Mouse (Mus musculus) stomach, embryonic 16.5 days (tissue): ENCODE data around the gene Cmbl. TPM values are rescaled to one million over a fixed set of nuclear protein-coding genes. Genes with fewer than 3 reads are reported as not detected.

Experiments used
- ATAC-seq: fragments of 200-750 bp; cut with Nextera tagmentation; 2 replicates; pipeline ENCODE4 v1.8.0; 2017; ENCODE audit warnings: moderate number of reproducible peaks, moderate TSS enrichment; ENCODE audit not compliant: insufficient read depth, low FRiP score
- H3K27ac ChIP-seq: fragments of 300-500 bp; sonication (generic); 2 replicates; pipeline ENCODE4 v1.5.1; 2014; ENCODE audit warnings: low read length
- H3K27me3 ChIP-seq: fragments of 300-500 bp; sonication (generic); 2 replicates; pipeline ENCODE4 v1.6.1; 2014; ENCODE audit warnings: low read length, control low read depth, mixed read lengths; ENCODE audit not compliant: control insufficient read depth, insufficient read depth
- H3K36me3 ChIP-seq: fragments of 300-500 bp; sonication (generic); 2 replicates; pipeline ENCODE4 v1.6.1; 2014; ENCODE audit warnings: low read length; ENCODE audit not compliant: control insufficient read depth, insufficient read depth
- H3K4me1 ChIP-seq: fragments of 300-500 bp; sonication (generic); 2 replicates; pipeline ENCODE4 v1.6.1; 2014; ENCODE audit warnings: low read length, control low read depth, mixed read lengths; ENCODE audit not compliant: control insufficient read depth, insufficient read depth
- H3K4me2 ChIP-seq: fragments of 300-500 bp; sonication (generic); 2 replicates; pipeline ENCODE4 v1.6.1; 2014; ENCODE audit warnings: low read depth, low read length, mixed read lengths
- H3K4me3 ChIP-seq: fragments of 300-500 bp; sonication (generic); replicated peaks from 2 replicates; pipeline ENCODE4 v1.5.1; 2014; ENCODE audit warnings: mild to moderate bottlenecking, low read length
- H3K9ac ChIP-seq: fragments of 300-500 bp; sonication (generic); 2 replicates; pipeline ENCODE4 v1.6.1; 2014; ENCODE audit warnings: low read length
- H3K9me3 ChIP-seq: fragments of 300-500 bp; sonication (generic); replicated peaks from 2 replicates; pipeline ENCODE4 v1.6.1; 2016; ENCODE audit warnings: low read length, control low read depth; ENCODE audit not compliant: control insufficient read depth
- WGBS: fragments of 180-500 bp; shearing (Covaris S2); extraction: QIAGEN DNeasy Blood & Tissue Kit; methylation state at CpG from one replicate; pipeline ENCODE4 v1.1.7; 2014; 5-methylcytosine and 5-hydroxymethylcytosine counted together
- polyA plus RNA-seq: library from polyadenylated mRNA; unstranded; fragments of >200 nt; fragmentation: Nextera tagmentation; extraction: Ambion mirVana; gene quantifications from 2 replicates; pipeline ENCODE4 v1.2.1, GENCODE M21; 2015

Gene Cmbl
- polyA plus RNA-seq, 1 experiment from 2014 or later: 24.3 TPM

DNA sequence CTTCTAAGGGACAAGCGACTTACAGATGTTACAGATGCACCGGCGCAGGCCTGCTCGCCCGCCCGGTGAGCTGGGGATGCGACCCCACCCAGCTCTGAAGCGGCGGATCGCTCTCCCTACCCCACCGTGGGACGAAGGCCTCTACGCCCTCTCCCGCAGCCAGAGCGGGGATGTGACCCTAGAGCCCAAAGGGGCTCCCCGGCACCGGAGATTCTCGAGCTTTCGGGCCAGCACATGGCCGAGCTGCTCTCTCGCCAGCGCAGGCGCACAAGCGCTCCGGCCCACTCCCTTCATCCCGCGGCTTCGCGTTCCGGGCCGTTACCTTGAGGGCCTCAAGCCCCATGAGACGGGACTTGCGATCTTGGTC, 36.1 kb downstream of the Cmbl start:
- under 1% methylated on average over 33 of the region's 33 CpGs for WGBS
- Histone ChIP-seq H3K4me2 (peak overlapping the region; percentile 65), H3K27me3 (no peaks in the 10 kb centered on the region), H3K4me3 (peak overlapping the region; percentile 80), H3K4me1 (peaks cover 17% of the 10 kb centered on the region), H3K36me3 (no peaks in the 10 kb centered on the region; the same call in 1 of the 2 replicates), H3K9me3 (no peaks in the 10 kb centered on the region), H3K27ac (peak overlapping the region; percentile 85), H3K9ac (peak overlapping the region; percentile 90)
- peak; percentile 73 for ATAC-seq

- H3K9me3 ChIP-seq: no peaks in the 10 kb centered on the region
- H3K27me3 ChIP-seq: no peaks in the 10 kb centered on the region
- peak within 1 kb of the TSS; percentile 90 for H3K9ac ChIP-seq
- H3K27ac ChIP-seq: peak within 1 kb of the TSS; percentile 91
- H3K4me3 ChIP-seq: peak within 1 kb of the TSS; percentile 80
- no peaks in the 10 kb centered on the region; the same call in 1 of the 2 replicates for H3K36me3 ChIP-seq
- peaks cover 17% of the 10 kb centered on the region for H3K4me1 ChIP-seq
- WGBS: under 1% methylated on average over 63 of the region's 63 CpGs
- peak; percentile 89 for ATAC-seq
- peak within 1 kb of the TSS; percentile 69 for H3K4me2 ChIP-seq
Observed at GRCm38 (mm10) chr15:31601646-31602374, 36.6 kb downstream of the Cmbl start, which contains the start of the genes Cct5 and Fam173b. Gene Cct5 (minus strand): TSS chr15:31601804. Gene Fam173b (plus strand): TSS chr15:31601852.

DNA sequence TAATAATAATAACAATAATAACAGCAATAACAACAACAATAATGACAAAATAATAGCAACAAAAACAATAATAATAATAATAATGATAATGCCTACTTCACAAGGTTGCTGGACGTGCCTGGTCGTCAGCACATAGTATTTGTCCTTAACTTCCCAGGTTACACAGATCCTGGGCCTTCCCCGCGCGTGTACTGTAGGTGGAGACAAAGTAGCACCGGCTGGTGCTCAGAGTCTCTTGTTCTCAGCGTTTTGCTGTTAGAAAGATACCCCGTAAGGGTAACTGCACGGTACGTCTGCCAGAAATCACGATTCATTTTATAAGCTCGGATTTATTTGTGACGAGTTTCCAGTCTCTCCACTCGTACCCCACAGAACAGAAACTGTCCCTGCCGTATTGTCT, 37.2 kb downstream of the Cmbl start:
- ATAC-seq: peak; percentile 70
- Histone ChIP-seq H3K9ac (peak overlapping the region; percentile 84), H3K4me3 (peak overlapping the region; percentile 80), H3K4me2 (peak overlapping the region; percentile 69), H3K36me3 (no peaks in the 10 kb centered on the region), H3K9me3 (no peaks in the 10 kb centered on the region), H3K27me3 (no peaks in the 10 kb centered on the region), H3K4me1 (peaks cover 17% of the 10 kb centered on the region), H3K27ac (peak overlapping the region; percentile 91)
- 1% methylated on average over 15 of the region's 15 CpGs for WGBS

- no peaks in the 10 kb centered on the region for H3K9me3 ChIP-seq
- no peak for ATAC-seq
- 85% methylated on average over 13 of the region's 13 CpGs for WGBS
- peaks cover 17% of the 10 kb centered on the region for H3K4me1 ChIP-seq
- no peaks in the 10 kb centered on the region for H3K27me3 ChIP-seq
- H3K4me3 ChIP-seq: peak overlapping the region; percentile 80
- peak overlapping the region; percentile 69 for H3K4me2 ChIP-seq
- peak overlapping the region; percentile 84 for H3K9ac ChIP-seq
- H3K36me3 ChIP-seq: no peaks in the 10 kb centered on the region
- no peak overlapping the region for H3K27ac ChIP-seq
Observed at GRCm38 (mm10) chr15:31603113-31603512, 37.9 kb downstream of the Cmbl start.

DNA sequence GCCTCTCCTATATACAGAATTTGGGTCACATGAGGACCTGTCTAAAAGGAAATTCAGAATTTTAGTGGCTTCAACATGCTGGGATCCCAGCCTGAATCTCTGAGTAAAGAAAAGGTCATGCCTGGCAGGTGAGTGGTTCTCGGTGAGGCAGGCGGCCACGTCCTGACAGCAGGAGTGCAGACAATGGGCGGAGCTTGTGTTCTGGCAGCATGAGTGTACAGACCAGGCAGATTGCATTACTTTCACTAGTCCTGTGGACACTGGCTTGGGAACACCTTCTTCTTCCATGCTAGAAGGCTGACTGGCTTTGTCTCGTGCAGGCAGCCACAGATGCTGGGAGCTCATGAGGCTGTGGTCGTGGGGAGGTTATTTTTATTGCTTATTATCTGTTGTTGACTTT, 41.6 kb downstream of the Cmbl start:
- Histone ChIP-seq H3K27ac (no peak overlapping the region), H3K4me2 (no peak overlapping the region), H3K27me3 (no peaks in the 10 kb centered on the region), H3K4me1 (peaks cover 7% of the 10 kb centered on the region; the same call in 1 of the 2 replicates), H3K36me3 (no peaks in the 10 kb centered on the region), H3K9me3 (no peaks in the 10 kb centered on the region), H3K4me3 (no peak overlapping the region), H3K9ac (no peak overlapping the region)
- no peak for ATAC-seq
- 46% methylated on average over 6 of the region's 6 CpGs for WGBS

- H3K4me2 ChIP-seq: no peak overlapping the region
- ATAC-seq: no peak
- H3K9me3 ChIP-seq: no peaks in the 10 kb centered on the region
- H3K4me1 ChIP-seq: no peaks in the 10 kb centered on the region
- H3K27me3 ChIP-seq: no peaks in the 10 kb centered on the region
- WGBS: 53% methylated on average over 3 of the region's 3 CpGs
- no peak overlapping the region for H3K4me3 ChIP-seq
- no peak overlapping the region for H3K27ac ChIP-seq
- H3K9ac ChIP-seq: no peak overlapping the region
- no peaks in the 10 kb centered on the region for H3K36me3 ChIP-seq
Observed at GRCm38 (mm10) chr15:31611027-31611426, 45.8 kb downstream of the Cmbl start.

DNA sequence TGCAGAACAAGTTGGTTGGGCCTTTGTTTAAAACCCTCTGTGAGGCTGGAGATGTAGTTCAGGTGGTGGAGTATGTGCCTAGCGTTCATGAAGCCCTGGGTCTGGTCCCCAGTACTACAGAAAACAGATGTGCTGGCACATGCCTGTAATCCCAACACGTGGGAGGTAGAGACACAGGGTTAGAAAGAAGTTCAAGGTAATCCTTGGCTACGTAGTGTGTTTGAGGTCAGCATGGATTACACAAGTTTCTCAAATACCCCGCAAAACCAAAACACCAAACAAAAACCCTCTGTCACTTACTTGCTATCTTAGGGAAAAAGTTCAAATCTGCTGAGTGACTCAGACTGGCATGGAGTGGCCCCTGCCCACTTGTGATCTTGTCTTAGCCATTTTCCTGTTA, 46.8 kb downstream of the Cmbl start:
- WGBS: 86% methylated on average over 4 of the region's 4 CpGs
- ATAC-seq: no peak

DNA sequence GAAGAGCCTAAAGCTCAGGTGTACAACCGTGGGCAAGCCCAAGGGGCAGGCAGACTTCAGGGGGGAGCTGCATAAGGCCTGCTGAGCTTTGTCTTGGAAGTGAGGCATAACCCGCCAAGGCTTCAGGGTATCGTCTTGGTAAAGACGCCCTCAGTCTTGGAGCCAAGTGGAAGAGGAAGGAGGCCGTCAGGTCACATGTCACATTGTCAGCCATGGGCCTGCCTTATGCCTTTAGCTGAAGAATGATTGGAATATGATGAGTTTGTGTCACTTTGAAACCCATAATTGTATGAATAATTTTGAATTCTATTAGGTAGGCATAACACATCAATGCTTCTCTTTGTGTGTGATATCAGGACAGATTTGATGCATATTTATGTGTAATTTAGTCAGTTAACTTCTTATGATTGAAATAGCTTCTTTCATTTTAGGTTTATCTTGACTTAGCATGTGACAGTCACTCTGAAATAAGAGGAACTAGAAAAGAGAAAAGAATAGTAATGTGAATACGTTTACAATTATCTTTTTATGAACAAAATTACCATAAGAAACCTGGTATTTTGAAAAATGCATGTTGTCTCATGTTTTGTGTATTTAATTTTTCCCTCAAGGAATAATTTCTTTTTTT, 48.8 kb downstream of the Cmbl start:
- WGBS: 87% methylated on average over 6 of the region's 6 CpGs
- no peaks in the 10 kb centered on the region for H3K4me1 ChIP-seq
- peaks cover 17% of the 10 kb centered on the region; the same call in 1 of the 2 replicates for H3K36me3 ChIP-seq
- no peak for ATAC-seq
- H3K4me3 ChIP-seq: no peak overlapping the region
- H3K9ac ChIP-seq: no peak overlapping the region
- no peaks in the 10 kb centered on the region for H3K27me3 ChIP-seq
- no peaks in the 10 kb centered on the region for H3K9me3 ChIP-seq
- H3K27ac ChIP-seq: no peak overlapping the region
- no peak overlapping the region for H3K4me2 ChIP-seq

More for the DNA sequence above, 46.8 kb downstream of the Cmbl start:
- no peak overlapping the region for H3K27ac ChIP-seq
- no peaks in the 10 kb centered on the region for H3K9me3 ChIP-seq
- no peak overlapping the region for H3K4me2 ChIP-seq
- H3K27me3 ChIP-seq: no peaks in the 10 kb centered on the region
- no peaks in the 10 kb centered on the region for H3K4me1 ChIP-seq
- H3K4me3 ChIP-seq: no peak overlapping the region
- H3K36me3 ChIP-seq: no peaks in the 10 kb centered on the region
- H3K9ac ChIP-seq: no peak overlapping the region

DNA sequence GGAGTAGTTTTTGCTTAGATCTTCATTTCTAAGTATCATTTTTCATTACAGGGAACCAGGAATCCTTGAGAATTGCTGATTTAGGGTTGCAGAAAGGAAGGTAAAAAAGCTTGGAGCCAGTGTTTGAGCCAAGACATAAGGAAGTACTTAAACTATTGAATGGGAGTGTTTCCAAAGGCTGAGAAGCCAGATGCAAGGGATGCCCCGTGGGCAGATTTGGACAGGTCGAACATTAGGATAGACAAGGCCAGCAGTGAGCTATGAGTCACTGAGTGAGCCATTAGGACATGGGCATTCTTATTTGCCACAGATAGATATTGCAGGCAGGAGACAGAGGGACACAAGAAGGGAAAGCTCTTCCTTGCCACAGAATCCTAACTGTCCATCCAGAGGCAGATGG, 49.5 kb downstream of the Cmbl start:
- no peaks in the 10 kb centered on the region for H3K4me1 ChIP-seq

More for the DNA sequence above, 49.5 kb downstream of the Cmbl start:
- Histone ChIP-seq H3K27ac (no peak overlapping the region), H3K27me3 (no peaks in the 10 kb centered on the region), H3K4me2 (no peak overlapping the region), H3K9ac (no peak overlapping the region), H3K36me3 (peaks cover 17% of the 10 kb centered on the region; the same call in 1 of the 2 replicates), H3K9me3 (no peaks in the 10 kb centered on the region), H3K4me3 (no peak overlapping the region)
- ATAC-seq: no peak
- WGBS: 82% methylated on average over 2 of the region's 2 CpGs
